Mouse (Mus musculus) liver, embryonic 13.5 days (tissue): ENCODE results near the gene Limch1. TPM values are rescaled to one million over a fixed set of nuclear protein-coding genes. Genes with fewer than 3 reads are reported as not detected.

Source experiments
- ATAC-seq: fragments of 200-750 bp; cut with Nextera tagmentation; 2 replicates; pipeline ENCODE4 v1.8.0; 2017; ENCODE audit warnings: low read depth, mild to moderate bottlenecking, moderate number of reproducible peaks, moderate library complexity
- DNase-seq: peaks from one replicate; pipeline ENCODE4 v3.0.0; 2022
- H3K27ac ChIP-seq: fragments of 300-500 bp; sonication (generic); 2 replicates; pipeline ENCODE4 v1.5.1; 2015; ENCODE audit warnings: moderate library complexity, mild to moderate bottlenecking, inconsistent platforms
- H3K27me3 ChIP-seq: fragments of 300-500 bp; sonication (generic); 2 replicates; pipeline ENCODE4 v1.6.1; 2015; ENCODE audit warnings: mild to moderate bottlenecking, inconsistent platforms
- H3K36me3 ChIP-seq: fragments of 300-500 bp; sonication (generic); 2 replicates; pipeline ENCODE4 v1.6.1; 2015; ENCODE audit warnings: mild to moderate bottlenecking, inconsistent platforms
- H3K4me1 ChIP-seq: fragments of 300-500 bp; sonication (generic); replicated peaks from 2 replicates; pipeline ENCODE4 v1.6.1; 2015; ENCODE audit warnings: inconsistent platforms
- H3K4me2 ChIP-seq: fragments of 300-500 bp; sonication (generic); 2 replicates; pipeline ENCODE4 v1.6.1; 2015; ENCODE audit warnings: inconsistent platforms, mild to moderate bottlenecking, moderate library complexity
- H3K4me3 ChIP-seq: fragments of 300-500 bp; sonication (generic); replicated peaks from 2 replicates; pipeline ENCODE4 v1.5.1; 2015; ENCODE audit warnings: mild to moderate bottlenecking, inconsistent platforms
- H3K9ac ChIP-seq: fragments of 300-500 bp; sonication (generic); 2 replicates; pipeline ENCODE4 v1.6.1; 2015; ENCODE audit warnings: mild to moderate bottlenecking, inconsistent platforms
- H3K9me3 ChIP-seq: fragments of 300-500 bp; sonication (generic); replicated peaks from 2 replicates; pipeline ENCODE4 v1.6.1; 2016; ENCODE audit warnings: inconsistent platforms
- WGBS: fragments of 180-500 bp; shearing (Covaris S2); methylation state at CpG from one replicate; pipeline ENCODE4 v1.1.7; 2015; ENCODE audit not compliant: insufficient replicate concordance; 5-methylcytosine and 5-hydroxymethylcytosine counted together
- polyA plus RNA-seq: library from polyadenylated mRNA; unstranded; fragments of >200 nt; fragmentation: Nextera tagmentation; extraction: Ambion mirVana; gene quantifications from 2 replicates; pipeline ENCODE4 v1.2.1, GENCODE M21; 2015

Gene Limch1
- polyA plus RNA-seq, 1 experiment from 2014 or later, result 2.3 TPM

- Histone ChIP-seq H3K27ac (no peak overlapping the region), H3K9ac (no peak overlapping the region), H3K4me3 (no peak overlapping the region), H3K27me3 (no peaks in the 10 kb centered on the region), H3K4me1 (no peaks in the 10 kb centered on the region), H3K9me3 (no peaks in the 10 kb centered on the region), H3K4me2 (no peak overlapping the region), H3K36me3 (no peaks in the 10 kb centered on the region)
- ATAC-seq (no peak), DNase-seq (no peak)
- WGBS, result 58% methylated on average over 2 of the region's 2 CpGs
Observed at GRCm38 (mm10) chr5:66942922-66943321, 197.3 kb downstream of the Limch1 start.

GRCm38 (mm10) chr5:66943521-66943920 is 197.9 kb downstream of the Limch1 start:
- Histone ChIP-seq H3K27ac (no peak overlapping the region), H3K4me3 (no peak overlapping the region), H3K9ac (no peak overlapping the region), H3K4me1 (no peaks in the 10 kb centered on the region), H3K36me3 (no peaks in the 10 kb centered on the region), H3K4me2 (no peak overlapping the region), H3K27me3 (no peaks in the 10 kb centered on the region), H3K9me3 (no peaks in the 10 kb centered on the region)
- DNase-seq (no peak), ATAC-seq (no peak)
- WGBS, result 60% methylated on average over 7 of the region's 7 CpGs

GRCm38 (mm10) chr5:66947958-66948357 is 202.3 kb downstream of the Limch1 start:
- DNase-seq (no peak), ATAC-seq (no peak)
- no peaks in the 10 kb centered on the region for H3K36me3 ChIP-seq
- no peaks in the 10 kb centered on the region for H3K27me3 ChIP-seq
- H3K4me3 ChIP-seq, result no peak overlapping the region
- 69% methylated on average over 6 of the region's 6 CpGs for WGBS
- H3K9ac ChIP-seq, result no peak overlapping the region
- no peak overlapping the region for H3K27ac ChIP-seq
- H3K9me3 ChIP-seq, result no peaks in the 10 kb centered on the region
- no peaks in the 10 kb centered on the region for H3K4me1 ChIP-seq
- no peak overlapping the region for H3K4me2 ChIP-seq

GRCm38 (mm10) chr5:66949098-66949692 is 203.6 kb downstream of the Limch1 start:
- Histone ChIP-seq H3K36me3 (no peaks in the 10 kb centered on the region), H3K27me3 (no peaks in the 10 kb centered on the region), H3K4me1 (no peaks in the 10 kb centered on the region), H3K4me3 (no peak overlapping the region), H3K27ac (no peak overlapping the region), H3K9ac (no peak overlapping the region), H3K9me3 (no peaks in the 10 kb centered on the region), H3K4me2 (no peak overlapping the region)
- no peak for DNase-seq
- 72% methylated on average over 8 of the region's 8 CpGs for WGBS
- ATAC-seq, result no peak

GRCm38 (mm10) chr5:66953375-66953774 is 207.7 kb downstream of the Limch1 start:
- Histone ChIP-seq H3K4me1 (no peaks in the 10 kb centered on the region), H3K9me3 (no peaks in the 10 kb centered on the region), H3K27ac (no peak overlapping the region), H3K4me3 (no peak overlapping the region), H3K36me3 (no peaks in the 10 kb centered on the region), H3K4me2 (no peak overlapping the region), H3K9ac (no peak overlapping the region), H3K27me3 (no peaks in the 10 kb centered on the region)
- DNase-seq (no peak), ATAC-seq (no peak)
- WGBS, result 58% methylated on average over 3 of the region's 3 CpGs

GRCm38 (mm10) chr5:66953971-66954644 is 208.5 kb downstream of the Limch1 start:
- Histone ChIP-seq H3K4me2 (no peak overlapping the region), H3K27me3 (no peaks in the 10 kb centered on the region), H3K9me3 (no peaks in the 10 kb centered on the region), H3K4me3 (no peak overlapping the region), H3K27ac (no peak overlapping the region), H3K9ac (no peak overlapping the region), H3K4me1 (no peaks in the 10 kb centered on the region), H3K36me3 (no peaks in the 10 kb centered on the region)
- DNase-seq (no peak), ATAC-seq (no peak)
- 58% methylated on average over 7 of the region's 7 CpGs for WGBS

- no peaks in the 10 kb centered on the region for H3K4me1 ChIP-seq
- ATAC-seq, result no peak
- no peaks in the 10 kb centered on the region for H3K36me3 ChIP-seq
- H3K9ac ChIP-seq, result no peak overlapping the region
- no peak overlapping the region for H3K27ac ChIP-seq
- no peak for DNase-seq
- 69% methylated on average over 5 of the region's 5 CpGs for WGBS
- H3K27me3 ChIP-seq, result no peaks in the 10 kb centered on the region
- H3K4me2 ChIP-seq, result no peak overlapping the region
- no peak overlapping the region for H3K4me3 ChIP-seq
- no peaks in the 10 kb centered on the region for H3K9me3 ChIP-seq
Observed at GRCm38 (mm10) chr5:66955245-66955644, 209.6 kb downstream of the Limch1 start.

- DNase-seq, result no peak
- Histone ChIP-seq H3K4me2 (no peak overlapping the region), H3K27ac (no peak overlapping the region), H3K4me1 (no peaks in the 10 kb centered on the region), H3K9ac (no peak overlapping the region), H3K9me3 (no peaks in the 10 kb centered on the region), H3K36me3 (no peaks in the 10 kb centered on the region), H3K27me3 (no peaks in the 10 kb centered on the region), H3K4me3 (no peak overlapping the region)
- ATAC-seq, result no peak
- WGBS, result 72% methylated on average over 10 of the region's 10 CpGs
Observed at GRCm38 (mm10) chr5:66957656-66958055, 212.0 kb downstream of the Limch1 start.

- 30% methylated on average over 8 of the region's 8 CpGs for WGBS
- Histone ChIP-seq H3K9ac (no peak overlapping the region), H3K27ac (no peak overlapping the region), H3K27me3 (no peaks in the 10 kb centered on the region), H3K9me3 (no peaks in the 10 kb centered on the region), H3K4me1 (no peaks in the 10 kb centered on the region), H3K4me3 (no peak overlapping the region), H3K36me3 (no peaks in the 10 kb centered on the region), H3K4me2 (no peak overlapping the region)
- no peak for ATAC-seq
- no peak for DNase-seq
Observed at GRCm38 (mm10) chr5:66958118-66958517, 212.5 kb downstream of the Limch1 start.

- ATAC-seq, result no peak
- Histone ChIP-seq H3K27me3 (no peaks in the 10 kb centered on the region), H3K36me3 (no peaks in the 10 kb centered on the region), H3K9ac (no peak overlapping the region), H3K4me1 (no peaks in the 10 kb centered on the region), H3K9me3 (no peaks in the 10 kb centered on the region), H3K4me3 (no peak overlapping the region), H3K27ac (no peak overlapping the region), H3K4me2 (no peak overlapping the region)
- 79% methylated on average over 8 of the region's 8 CpGs for WGBS
- no peak for DNase-seq
Observed at GRCm38 (mm10) chr5:66959968-66960367, 214.3 kb downstream of the Limch1 start.

- H3K9ac ChIP-seq, result no peak overlapping the region
- no peak for ATAC-seq
- no peaks in the 10 kb centered on the region for H3K9me3 ChIP-seq
- H3K4me1 ChIP-seq, result no peaks in the 10 kb centered on the region
- 44% methylated on average over 6 of the region's 6 CpGs for WGBS
- no peak overlapping the region for H3K4me3 ChIP-seq
- DNase-seq, result no peak
- H3K27me3 ChIP-seq, result no peaks in the 10 kb centered on the region
- no peak overlapping the region for H3K4me2 ChIP-seq
- H3K27ac ChIP-seq, result no peak overlapping the region
- H3K36me3 ChIP-seq, result no peaks in the 10 kb centered on the region
Observed at GRCm38 (mm10) chr5:66965442-66965841, 219.8 kb downstream of the Limch1 start.

GRCm38 (mm10) chr5:66967147-66967546 is 221.5 kb downstream of the Limch1 start:
- no peak overlapping the region for H3K4me2 ChIP-seq
- no peak overlapping the region for H3K9ac ChIP-seq
- H3K27ac ChIP-seq, result no peak overlapping the region
- DNase-seq (no peak), ATAC-seq (no peak)
- H3K4me3 ChIP-seq, result no peak overlapping the region
- H3K27me3 ChIP-seq, result no peaks in the 10 kb centered on the region
- no peaks in the 10 kb centered on the region for H3K4me1 ChIP-seq
- H3K9me3 ChIP-seq, result no peaks in the 10 kb centered on the region
- H3K36me3 ChIP-seq, result no peaks in the 10 kb centered on the region
- 49% methylated on average over 2 of the region's 2 CpGs for WGBS
